Mouse (Mus musculus): ENCODE results near the gene Tnrc6c.

DNA sequence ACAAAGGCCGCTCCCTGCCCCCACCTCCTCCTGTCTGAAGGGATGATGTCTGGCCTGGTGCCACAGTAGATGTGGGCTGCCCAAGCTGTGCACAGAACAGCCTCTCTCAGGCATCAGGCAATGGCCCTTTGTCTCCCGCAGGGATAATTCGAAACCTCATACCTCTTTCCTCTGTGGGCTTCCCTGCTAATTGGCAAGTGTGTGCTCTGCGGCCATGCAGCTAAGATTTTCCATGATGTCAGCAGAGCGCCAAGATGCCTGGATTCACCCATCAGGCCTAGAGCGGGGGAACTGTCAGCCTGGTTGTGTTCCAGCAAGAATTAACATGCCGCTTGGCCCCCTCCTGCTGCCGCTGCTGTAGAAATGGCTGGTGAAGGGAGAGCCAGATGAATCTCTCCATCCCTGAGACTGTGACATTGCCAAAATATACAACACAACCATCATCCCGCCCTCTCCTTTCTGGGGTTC, 25.7 kb upstream of the Tnrc6c start:
- TF ChIP-seq CTCF (IDR thresholded peaks at IDR 0.05; ENCODE audit: control insufficient read depth, insufficient read depth, low read length) (no peak), POLR2A (IDR thresholded peaks at IDR 0.05; ENCODE audit: borderline replicate concordance, control insufficient read depth, low read depth, low read length) (no peak)
